Mouse (Mus musculus) embryo, embryonic 10.5 days (tissue): Measurements from ENCODE around the gene Keg1.

Experiments used
- DNase-seq: peaks from one replicate; pipeline ENCODE4 v3.0.0-alpha.2; 2015; ENCODE audit warnings: low spot score

The Keg1 gene

GRCm38 (mm10) chr19:12762212-12763130, 66.9 kb downstream of the Keg1 start:
- no peak for DNase-seq

- peak; percentile 24 for DNase-seq
Measured at GRCm38 (mm10) chr19:12765308-12765707, 69.7 kb downstream of the Keg1 start, which contains the start of gene Cntf. Cntf (minus strand) TSS chr19:12765632.
